Mouse (Mus musculus) forebrain, embryonic 13.5 days (tissue): Measurements from ENCODE around the gene Hadh. TPM values are rescaled to one million over a fixed set of nuclear protein-coding genes. Genes with fewer than 3 reads are reported as not detected.

ENCODE experiments used
- ATAC-seq: fragments of 200-750 bp; cut with Nextera tagmentation; 2 replicates; pipeline ENCODE4 v1.8.0; 2017
- H3K27ac ChIP-seq: fragments of 300-500 bp; sonication (generic); 2 replicates; pipeline ENCODE4 v1.5.1; 2015; ENCODE audit warnings: inconsistent platforms, mild to moderate bottlenecking, moderate library complexity
- H3K27me3 ChIP-seq: fragments of 300-500 bp; sonication (generic); 2 replicates; pipeline ENCODE4 v1.6.1; 2015; ENCODE audit warnings: mild to moderate bottlenecking, inconsistent platforms
- H3K36me3 ChIP-seq: fragments of 300-500 bp; sonication (generic); 2 replicates; pipeline ENCODE4 v1.6.1; 2015; ENCODE audit warnings: mild to moderate bottlenecking, inconsistent platforms; ENCODE audit not compliant: poor library complexity, severe bottlenecking
- H3K4me1 ChIP-seq: fragments of 300-500 bp; sonication (generic); 2 replicates; pipeline ENCODE4 v1.6.1; 2015; ENCODE audit warnings: inconsistent platforms
- H3K4me2 ChIP-seq: fragments of 300-500 bp; sonication (generic); 2 replicates; pipeline ENCODE4 v1.6.1; 2015; ENCODE audit warnings: inconsistent platforms, mild to moderate bottlenecking, moderate library complexity
- H3K4me3 ChIP-seq: fragments of 300-500 bp; sonication (generic); 2 replicates; pipeline ENCODE4 v1.5.1; 2015; ENCODE audit warnings: mild to moderate bottlenecking, inconsistent platforms
- H3K9ac ChIP-seq: fragments of 300-500 bp; sonication (generic); 2 replicates; pipeline ENCODE4 v1.6.1; 2015; ENCODE audit warnings: mild to moderate bottlenecking, inconsistent platforms
- H3K9me3 ChIP-seq: fragments of 300-500 bp; sonication (generic); replicated peaks from 2 replicates; pipeline ENCODE4 v1.6.1; 2016; ENCODE audit warnings: inconsistent platforms
- WGBS: fragments of 180-500 bp; shearing (Covaris S2); methylation state at CpG from one replicate; pipeline ENCODE4 v1.1.7; 2015; 5-methylcytosine and 5-hydroxymethylcytosine counted together
- polyA plus RNA-seq: library from polyadenylated mRNA; unstranded; fragments of >200 nt; fragmentation: Nextera tagmentation; extraction: Ambion mirVana; gene quantifications from 2 replicates; pipeline ENCODE4 v1.2.1, GENCODE M21; 2015

The Hadh gene
- polyA plus RNA-seq, 1 experiment from 2014 or later, result 37.2 TPM

DNA sequence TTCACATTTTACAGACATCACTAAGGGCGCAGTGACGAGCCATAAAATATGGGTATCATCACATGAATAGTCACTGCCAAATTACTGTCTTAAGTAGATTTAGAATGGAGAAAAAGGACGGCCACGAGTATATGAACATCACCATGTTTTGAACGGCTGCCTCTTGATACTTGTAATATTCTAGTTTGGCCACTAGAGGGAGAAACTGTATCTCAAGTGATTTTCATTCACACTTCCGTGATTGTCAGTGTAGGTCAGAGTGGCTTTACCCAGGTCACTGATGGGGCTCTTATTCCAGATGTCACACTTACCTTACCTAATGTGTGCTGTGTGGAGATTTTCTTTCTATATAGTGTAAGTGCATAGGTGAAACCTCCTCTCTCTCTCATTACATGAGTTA lies 28.0 kb upstream of the Hadh start:
- peaks cover 4% of the 10 kb centered on the region; the same call in 1 of the 2 replicates for H3K27me3 ChIP-seq
- ATAC-seq, result no peak
- H3K4me3 ChIP-seq, result no peak overlapping the region
- H3K9me3 ChIP-seq, result no peaks in the 10 kb centered on the region
- H3K4me1 ChIP-seq, result peaks cover 12% of the 10 kb centered on the region; the same call in 1 of the 2 replicates
- 8% methylated on average over 6 of the region's 6 CpGs for WGBS
- H3K4me2 ChIP-seq, result no peak overlapping the region
- H3K9ac ChIP-seq, result no peak overlapping the region
- no peaks in the 10 kb centered on the region for H3K36me3 ChIP-seq
- H3K27ac ChIP-seq, result no peak overlapping the region

DNA sequence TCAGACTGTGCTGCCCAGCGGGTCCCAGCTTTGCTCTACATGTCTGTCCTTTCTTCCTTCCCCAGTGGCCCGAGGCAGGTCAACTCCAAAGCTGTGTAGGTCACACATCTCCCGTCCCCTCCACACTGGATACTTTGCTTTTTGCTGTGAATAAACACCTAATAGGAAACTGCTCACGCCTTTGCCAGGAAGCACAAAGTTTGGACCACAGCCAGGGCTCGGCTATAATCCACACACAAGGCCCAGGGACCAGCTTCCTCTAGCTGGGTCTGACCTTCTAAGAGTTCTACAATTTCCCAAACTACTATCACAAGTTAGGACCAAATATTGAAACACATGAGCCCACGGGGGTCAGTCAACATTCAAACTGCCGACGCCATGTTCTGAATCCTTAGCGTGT lies 27.2 kb upstream of the Hadh start:
- H3K9ac ChIP-seq, result no peak overlapping the region
- peaks cover under 1% of the 10 kb centered on the region; the same call in 1 of the 2 replicates for H3K27me3 ChIP-seq
- no peak overlapping the region for H3K27ac ChIP-seq
- H3K36me3 ChIP-seq, result no peaks in the 10 kb centered on the region
- no peaks in the 10 kb centered on the region for H3K9me3 ChIP-seq
- H3K4me3 ChIP-seq, result no peak overlapping the region
- H3K4me2 ChIP-seq, result no peak overlapping the region
- 85% methylated on average over 9 of the region's 9 CpGs for WGBS
- ATAC-seq, result no peak
- peaks cover 12% of the 10 kb centered on the region; the same call in 1 of the 2 replicates for H3K4me1 ChIP-seq

DNA sequence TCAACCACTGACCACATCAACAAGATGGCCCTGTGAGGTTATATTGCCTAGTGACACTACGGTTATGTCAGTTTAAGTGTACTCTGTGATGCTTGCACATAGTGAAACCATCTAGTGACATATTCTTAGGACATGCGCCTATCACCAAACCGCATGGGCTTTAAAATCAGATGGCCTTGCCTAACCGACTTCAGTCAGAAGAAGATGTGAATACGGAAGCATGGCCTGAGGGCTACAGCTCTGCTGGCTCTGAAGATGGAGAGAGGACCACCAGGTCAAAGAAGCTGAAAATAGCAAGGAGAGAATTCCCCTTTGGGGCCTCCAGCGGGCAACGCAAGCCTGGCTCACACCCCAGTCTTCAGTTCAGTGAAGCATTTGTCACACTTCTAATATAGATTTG lies 25.0 kb upstream of the Hadh start:
- Histone ChIP-seq H3K4me3 (no peak overlapping the region), H3K9ac (no peak overlapping the region), H3K27me3 (no peaks in the 10 kb centered on the region), H3K4me2 (no peak overlapping the region), H3K4me1 (peaks cover 6% of the 10 kb centered on the region; the same call in 1 of the 2 replicates), H3K9me3 (no peaks in the 10 kb centered on the region), H3K27ac (no peak overlapping the region), H3K36me3 (no peaks in the 10 kb centered on the region)
- ATAC-seq, result no peak
- WGBS, result 91% methylated on average over 7 of the region's 7 CpGs

DNA sequence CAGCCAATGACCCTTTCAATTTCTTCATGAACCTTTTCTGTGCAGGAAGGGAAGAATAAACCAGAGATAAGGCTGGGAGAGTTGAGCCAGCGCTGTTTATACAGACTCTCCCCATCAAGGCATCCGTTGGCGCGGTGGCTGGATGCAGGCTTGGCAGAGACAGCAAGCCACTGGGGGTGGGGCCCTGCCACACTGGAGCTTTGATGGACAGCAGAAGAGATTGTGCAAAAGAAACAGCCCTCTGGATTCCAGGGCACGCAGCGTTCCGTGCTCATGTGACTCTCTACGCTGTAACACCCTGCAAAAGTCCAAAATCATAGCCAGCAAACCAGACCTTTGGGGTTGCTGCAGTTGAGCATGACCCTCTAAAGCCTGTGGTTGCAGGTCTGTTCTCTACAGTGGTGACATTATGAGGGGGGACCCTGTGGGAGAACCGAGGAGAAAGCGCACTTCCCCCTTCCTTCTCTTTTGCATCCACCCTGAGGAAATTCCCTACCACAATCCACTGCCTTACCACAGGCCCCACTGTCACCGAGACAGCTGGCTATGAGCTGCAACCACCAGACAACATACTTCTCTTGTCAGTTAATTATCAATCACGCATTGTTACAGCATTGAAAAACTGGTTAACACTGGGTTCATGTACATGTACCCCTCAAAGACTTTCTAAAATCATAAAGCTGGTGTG lies 23.8 kb upstream of the Hadh start:
- Histone ChIP-seq H3K4me3 (no peak overlapping the region), H3K27me3 (no peaks in the 10 kb centered on the region), H3K4me1 (no peaks in the 10 kb centered on the region), H3K9ac (no peak overlapping the region), H3K27ac (no peak overlapping the region), H3K4me2 (no peak overlapping the region), H3K36me3 (no peaks in the 10 kb centered on the region), H3K9me3 (no peaks in the 10 kb centered on the region)
- ATAC-seq, result no peak
- WGBS, result 92% methylated on average over 12 of the region's 12 CpGs

DNA sequence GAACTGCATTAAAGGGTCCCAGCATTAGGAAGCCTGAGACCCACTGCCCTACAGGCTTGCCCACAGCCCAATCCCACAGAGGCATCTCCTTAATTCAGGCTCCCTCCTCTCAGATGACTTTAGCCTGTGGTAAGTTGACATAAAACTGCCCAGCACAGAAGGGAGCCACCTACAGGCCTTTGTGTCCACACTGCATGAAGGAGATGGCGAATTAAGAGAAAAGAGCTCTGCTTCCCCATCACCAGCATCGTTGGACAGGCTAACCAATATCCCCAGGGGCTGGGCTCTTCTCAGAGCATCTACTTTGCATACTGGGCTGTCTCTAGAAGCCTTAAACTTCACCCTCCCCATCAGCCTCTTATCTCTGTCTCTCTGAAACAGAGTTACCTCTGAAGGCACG lies 22.6 kb upstream of the Hadh start:
- H3K36me3 ChIP-seq, result no peaks in the 10 kb centered on the region
- no peaks in the 10 kb centered on the region for H3K27me3 ChIP-seq
- no peaks in the 10 kb centered on the region for H3K9me3 ChIP-seq
- 58% methylated on average over 3 of the region's 3 CpGs for WGBS
- H3K27ac ChIP-seq, result no peak overlapping the region
- no peak overlapping the region for H3K9ac ChIP-seq
- no peak overlapping the region for H3K4me3 ChIP-seq
- H3K4me2 ChIP-seq, result no peak overlapping the region
- ATAC-seq, result no peak
- H3K4me1 ChIP-seq, result no peaks in the 10 kb centered on the region

DNA sequence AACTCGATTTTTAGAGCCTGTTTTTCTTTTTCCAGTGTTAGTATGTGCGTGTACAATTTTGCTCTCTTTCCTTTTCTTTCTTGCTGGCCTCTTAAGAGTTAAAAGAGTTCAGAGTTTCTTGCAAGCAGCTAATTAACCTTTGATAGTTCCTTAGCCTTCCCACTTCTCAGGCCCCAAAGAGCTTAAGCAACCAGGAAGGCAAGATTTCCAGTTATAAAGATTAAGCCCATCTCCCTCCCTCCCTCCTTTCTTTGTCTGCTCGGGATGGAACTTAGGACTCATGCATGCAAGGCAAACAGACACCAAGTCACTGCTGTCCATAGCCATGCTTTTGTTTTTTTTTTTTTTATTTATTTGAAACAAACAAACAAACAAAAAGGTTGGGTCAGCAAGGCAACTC lies 21.1 kb upstream of the Hadh start:
- no peaks in the 10 kb centered on the region for H3K9me3 ChIP-seq
- WGBS, result 69% methylated on average over 3 of the region's 3 CpGs
- H3K4me2 ChIP-seq, result no peak overlapping the region

DNA sequence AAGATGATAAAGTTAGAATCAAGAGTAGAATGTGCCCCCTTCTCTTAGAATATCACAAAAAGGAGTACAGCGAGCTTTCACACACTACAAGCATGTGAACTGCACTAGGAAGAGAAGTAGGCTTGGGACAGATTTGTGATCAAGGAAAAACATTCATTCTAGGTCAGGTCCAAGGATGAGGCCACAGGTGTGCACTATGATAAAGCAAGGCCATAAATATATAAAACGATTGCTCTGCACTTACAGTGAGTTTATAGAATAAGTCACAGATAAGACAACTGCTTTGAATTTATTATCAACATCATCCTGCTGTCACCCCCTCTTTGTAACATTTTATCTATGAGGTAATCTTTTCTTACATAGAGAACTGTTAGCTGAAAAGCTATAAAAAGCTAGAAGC lies 20.4 kb upstream of the Hadh start:
- H3K4me1 ChIP-seq, result no peaks in the 10 kb centered on the region
- no peak overlapping the region for H3K9ac ChIP-seq
- no peak overlapping the region for H3K4me2 ChIP-seq
- ATAC-seq, result no peak
- H3K9me3 ChIP-seq, result no peaks in the 10 kb centered on the region
- H3K36me3 ChIP-seq, result no peaks in the 10 kb centered on the region
- H3K27me3 ChIP-seq, result no peaks in the 10 kb centered on the region
- H3K27ac ChIP-seq, result no peak overlapping the region
- WGBS, result 92% methylated on average over 2 of the region's 2 CpGs
- H3K4me3 ChIP-seq, result no peak overlapping the region

More for the DNA sequence above, 21.1 kb upstream of the Hadh start:
- Histone ChIP-seq H3K36me3 (no peaks in the 10 kb centered on the region), H3K4me3 (no peak overlapping the region), H3K4me1 (no peaks in the 10 kb centered on the region), H3K27ac (no peak overlapping the region), H3K27me3 (no peaks in the 10 kb centered on the region), H3K9ac (no peak overlapping the region)
- no peak for ATAC-seq

DNA sequence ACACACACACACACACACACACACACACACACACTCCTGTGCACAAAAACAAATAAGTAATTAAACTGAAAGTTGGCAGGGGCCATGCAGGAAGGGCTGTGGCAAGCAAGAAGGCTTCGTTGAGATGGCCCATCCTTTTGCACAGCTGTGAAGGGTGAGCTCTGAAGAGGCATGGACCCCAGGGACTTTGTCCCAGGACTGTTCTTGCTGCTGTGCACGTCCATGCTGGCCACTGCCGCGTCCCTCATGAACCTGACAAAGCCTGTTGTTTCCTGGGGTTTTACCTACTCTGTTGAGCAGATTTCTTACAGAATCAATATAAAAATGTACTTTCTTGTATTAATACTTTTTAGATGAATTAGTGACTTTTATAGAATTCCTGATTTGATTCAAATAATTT lies 20.0 kb upstream of the Hadh start:
- Histone ChIP-seq H3K36me3 (no peaks in the 10 kb centered on the region), H3K27me3 (no peaks in the 10 kb centered on the region), H3K27ac (no peak overlapping the region), H3K4me1 (no peaks in the 10 kb centered on the region), H3K9ac (no peak overlapping the region), H3K9me3 (no peaks in the 10 kb centered on the region), H3K4me3 (no peak overlapping the region), H3K4me2 (no peak overlapping the region)
- 88% methylated on average over 4 of the region's 4 CpGs for WGBS
- no peak for ATAC-seq

DNA sequence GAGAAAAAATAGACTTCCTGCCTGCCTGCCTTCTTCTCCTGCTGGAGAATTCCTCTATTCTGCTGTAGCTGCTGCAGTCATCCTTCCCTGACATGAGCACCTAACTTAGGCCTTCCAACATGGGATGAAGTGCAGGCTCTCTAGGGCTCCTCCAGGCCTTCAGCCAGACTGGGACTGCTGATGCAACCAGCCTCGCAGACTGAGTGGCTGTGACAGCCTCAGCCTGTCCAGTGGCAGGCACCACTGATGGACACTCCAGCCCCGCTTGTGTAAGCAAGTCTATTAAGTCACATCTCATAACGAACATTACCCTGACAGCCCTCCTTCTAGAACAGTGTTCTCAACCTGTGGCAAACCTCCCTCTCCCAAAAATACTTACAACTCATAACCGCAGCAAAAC lies 2.2 kb upstream of the Hadh start:
- WGBS, result 89% methylated on average over 4 of the region's 4 CpGs
- no peak overlapping the region for H3K4me3 ChIP-seq

DNA sequence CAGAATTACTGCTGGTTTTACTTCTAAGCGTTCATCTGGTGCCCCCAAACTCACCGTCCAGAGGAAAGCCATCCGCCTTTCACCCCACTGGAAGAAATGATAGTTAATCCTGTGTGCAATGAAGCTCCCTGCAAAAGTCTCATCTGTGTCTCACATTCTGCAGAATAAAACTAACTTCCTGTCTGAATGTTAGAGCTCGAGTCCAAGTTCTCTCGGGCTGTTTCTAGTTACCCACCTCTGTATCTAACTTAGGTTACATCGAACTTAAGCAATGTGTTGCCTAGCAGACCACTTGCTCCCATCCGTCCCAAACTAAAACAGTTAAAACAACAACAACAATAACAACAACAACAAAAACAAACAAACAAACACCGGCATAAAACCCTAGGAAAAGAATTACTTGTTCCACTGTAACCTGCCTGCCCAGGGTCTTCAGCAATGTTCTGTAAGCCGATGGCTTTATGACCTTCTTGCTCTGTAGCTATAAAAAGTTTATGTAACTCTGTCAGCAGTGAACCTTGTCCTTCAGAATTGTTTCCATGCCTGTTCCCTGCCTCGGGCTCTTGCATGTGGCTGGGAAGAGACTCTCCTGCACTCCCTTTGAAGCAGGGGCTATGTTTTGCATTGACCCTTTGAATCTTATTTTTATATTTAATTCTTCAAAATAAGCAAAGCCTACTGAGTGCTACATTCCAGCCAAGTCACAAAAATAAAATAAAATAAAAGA lies 636 bp upstream of the Hadh start:
- no peaks in the 10 kb centered on the region for H3K9me3 ChIP-seq
- no peak for ATAC-seq
- peak overlapping the region; percentile 63; the same call in 1 of the 2 replicates for H3K9ac ChIP-seq
- peak overlapping the region; percentile 53 for H3K4me3 ChIP-seq
- H3K27ac ChIP-seq, result no peak overlapping the region
- 65% methylated on average over 10 of the region's 10 CpGs for WGBS
- peaks cover 19% of the 10 kb centered on the region for H3K4me1 ChIP-seq
- H3K4me2 ChIP-seq, result peak overlapping the region; percentile 83
- H3K36me3 ChIP-seq, result no peaks in the 10 kb centered on the region
- H3K27me3 ChIP-seq, result no peaks in the 10 kb centered on the region

More for the DNA sequence above, 2.2 kb upstream of the Hadh start:
- Histone ChIP-seq H3K9ac (no peak overlapping the region), H3K4me1 (peaks cover 19% of the 10 kb centered on the region), H3K36me3 (no peaks in the 10 kb centered on the region), H3K4me2 (no peak overlapping the region), H3K27ac (no peak overlapping the region), H3K27me3 (no peaks in the 10 kb centered on the region), H3K9me3 (peaks cover 7% of the 10 kb centered on the region)
- no peak for ATAC-seq

DNA sequence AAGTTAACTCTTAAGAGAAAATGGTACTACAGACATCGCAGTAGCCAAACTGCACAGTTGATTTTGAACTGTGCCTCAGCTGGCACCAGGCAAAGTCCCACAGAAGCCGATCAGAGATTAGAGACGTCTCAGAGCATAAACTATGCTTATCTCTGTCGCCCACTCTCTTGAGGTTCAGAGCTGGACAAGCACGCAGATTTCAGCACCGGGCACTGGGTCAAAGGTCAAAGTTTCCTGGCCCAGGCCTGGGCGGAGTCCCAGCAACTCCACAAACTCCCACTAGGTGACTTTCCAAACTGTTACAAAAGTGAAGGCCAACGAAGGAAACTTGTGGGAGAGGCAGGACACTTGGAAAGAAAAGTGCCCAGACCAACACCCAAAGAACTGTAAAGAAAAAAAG lies 744 bp downstream of the Hadh start:
- H3K27me3 ChIP-seq, result no peaks in the 10 kb centered on the region
- WGBS, result 6% methylated on average over 8 of the region's 8 CpGs
- peaks cover 19% of the 10 kb centered on the region for H3K4me1 ChIP-seq
- H3K36me3 ChIP-seq, result no peaks in the 10 kb centered on the region
- H3K27ac ChIP-seq, result no peak overlapping the region
- ATAC-seq, result no peak; the same call in 1 of the 2 replicates
- H3K4me3 ChIP-seq, result peak overlapping the region; percentile 53
- peak overlapping the region; percentile 83 for H3K4me2 ChIP-seq
- H3K9me3 ChIP-seq, result no peaks in the 10 kb centered on the region
- H3K9ac ChIP-seq, result peak overlapping the region; percentile 63

DNA sequence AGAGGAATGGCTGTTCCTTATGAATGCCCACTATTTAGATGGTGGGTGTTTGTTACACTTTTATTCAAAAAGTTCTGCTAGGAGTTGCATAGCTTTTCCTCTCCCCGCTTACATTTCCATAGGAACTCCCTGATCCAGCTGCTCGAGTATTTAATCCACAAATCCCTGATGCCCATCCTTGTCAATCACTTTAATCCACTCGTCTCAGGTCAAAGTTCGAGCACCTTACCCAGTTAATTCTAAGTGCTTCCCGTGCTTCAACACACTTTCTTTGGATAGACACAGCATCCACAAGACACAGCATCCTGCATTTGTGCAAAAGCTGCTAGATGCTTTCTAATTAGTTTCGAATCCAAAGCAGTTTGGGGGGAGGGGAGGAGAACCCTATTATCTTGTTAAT lies 1.5 kb downstream of the Hadh start:
- 13% methylated on average over 6 of the region's 6 CpGs for WGBS
- H3K27me3 ChIP-seq, result no peaks in the 10 kb centered on the region
- no peak overlapping the region for H3K4me3 ChIP-seq
- ATAC-seq, result no peak
- H3K4me2 ChIP-seq, result peak overlapping the region; percentile 83
- no peaks in the 10 kb centered on the region for H3K36me3 ChIP-seq
- peaks cover 19% of the 10 kb centered on the region for H3K4me1 ChIP-seq
- H3K9ac ChIP-seq, result peak overlapping the region; percentile 8; the same call in 1 of the 2 replicates
- no peak overlapping the region for H3K27ac ChIP-seq
- H3K9me3 ChIP-seq, result no peaks in the 10 kb centered on the region
